Mouse (Mus musculus) forebrain, embryonic 14.5 days (tissue): ENCODE data around the gene Dok5. TPM values are rescaled to one million over a fixed set of nuclear protein-coding genes. Genes with fewer than 3 reads are reported as not detected.

ENCODE experiments used
- polyA plus RNA-seq: library from polyadenylated mRNA; unstranded; fragments of >200 nt; fragmentation: Nextera tagmentation; extraction: Ambion mirVana; gene quantifications from 2 replicates; pipeline ENCODE4 v1.2.1, GENCODE M21; 2014

The Dok5 gene
- polyA plus RNA-seq, 1 experiment from 2014 or later = 41.8 TPM

Other genes with a start within 250 kb of the Dok5 start
- 128 and 139 TPM in 2 replicates for gene Pfdn4, start 235.4 kb upstream of the Dok5 start, polyA plus RNA-seq
- not detected in 2 replicates for gene Cyp24a1, start 234.7 kb upstream of the Dok5 start, polyA plus RNA-seq
- not detected in 2 replicates for gene 4930470P17Rik, start 129.8 kb upstream of the Dok5 start, polyA plus RNA-seq